Mouse (Mus musculus) neural tube, embryonic 14.5 days (tissue): ENCODE data around the gene Mrpl33. TPM values are rescaled to one million over a fixed set of nuclear protein-coding genes. Genes with fewer than 3 reads are reported as not detected.
"Not testable (repeated sequence)": the region's sequence is repeated elsewhere in the genome, so short reads cannot be mapped to it uniquely, and the experiment has no call there.

Source experiments
- ATAC-seq: fragments of 200-750 bp; cut with Nextera tagmentation; 2 replicates; pipeline ENCODE4 v1.8.0; 2017; ENCODE audit warnings: low read depth, mild to moderate bottlenecking, moderate TSS enrichment, moderate library complexity
- H3K27ac ChIP-seq: fragments of 300-500 bp; sonication (generic); 2 replicates; pipeline ENCODE4 v1.5.1; 2014; ENCODE audit warnings: low read depth, mild to moderate bottlenecking, control low read depth, low read length, moderate library complexity, mixed read lengths
- H3K27me3 ChIP-seq: fragments of 300-500 bp; sonication (generic); 2 replicates; pipeline ENCODE4 v1.6.1; 2014; ENCODE audit warnings: low read length; ENCODE audit not compliant: control insufficient read depth, insufficient read depth
- H3K36me3 ChIP-seq: fragments of 300-500 bp; sonication (generic); 2 replicates; pipeline ENCODE4 v1.6.1; 2014; ENCODE audit warnings: low read length, mixed read lengths; ENCODE audit not compliant: control insufficient read depth, insufficient read depth
- H3K4me1 ChIP-seq: fragments of 300-500 bp; sonication (generic); 2 replicates; pipeline ENCODE4 v1.6.1; 2014; ENCODE audit warnings: low read length; ENCODE audit not compliant: control insufficient read depth, insufficient read depth
- H3K4me2 ChIP-seq: fragments of 300-500 bp; sonication (generic); 2 replicates; pipeline ENCODE4 v1.6.1; 2014; ENCODE audit warnings: mild to moderate bottlenecking, low read depth, low read length, control low read depth
- H3K4me3 ChIP-seq: fragments of 300-500 bp; sonication (generic); 2 replicates; pipeline ENCODE4 v1.5.1; 2014; ENCODE audit warnings: low read depth, low read length, control low read depth, mixed read lengths
- H3K9ac ChIP-seq: fragments of 300-500 bp; sonication (generic); replicated peaks from 2 replicates; pipeline ENCODE4 v1.6.1; 2014; ENCODE audit warnings: low read depth, mild to moderate bottlenecking, control low read depth, low read length, mixed read lengths
- H3K9me3 ChIP-seq: fragments of 300-500 bp; sonication (generic); 2 replicates; pipeline ENCODE4 v1.6.1; 2016; ENCODE audit warnings: low read length; ENCODE audit not compliant: control insufficient read depth
- WGBS: fragments of 180-500 bp; shearing (Covaris S2); extraction: QIAGEN DNeasy Blood & Tissue Kit; methylation state at CpG from one replicate; pipeline ENCODE4 v1.1.7; 2014; 5-methylcytosine and 5-hydroxymethylcytosine counted together
- polyA plus RNA-seq: library from polyadenylated mRNA; unstranded; fragments of >200 nt; fragmentation: Nextera tagmentation; extraction: Ambion mirVana; gene quantifications from 2 replicates; pipeline ENCODE4 v1.2.1, GENCODE M21; 2014

Mrpl33 gene
- polyA plus RNA-seq, 1 experiment from 2014 or later = 200 TPM

DNA sequence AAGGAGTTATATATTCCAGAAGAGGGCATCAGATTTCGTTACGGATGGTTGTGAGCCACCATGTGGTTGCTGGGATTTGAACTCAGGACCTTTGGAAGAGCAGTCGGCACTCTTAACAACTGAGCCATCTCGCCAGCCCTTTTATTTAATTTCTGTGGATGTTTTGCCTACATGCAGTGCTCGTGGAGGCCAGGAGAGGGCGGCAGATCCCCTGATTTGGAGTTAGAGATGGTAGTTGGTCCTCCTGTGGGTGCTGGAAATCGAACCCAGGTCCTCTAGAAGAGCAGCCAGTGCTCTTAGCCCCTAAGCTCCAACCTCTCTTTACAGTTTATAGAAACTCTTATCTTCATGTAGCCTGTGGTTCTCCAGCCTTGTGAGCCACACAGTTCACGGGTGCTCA lies 8.1 kb upstream of the Mrpl33 start:
- H3K9ac ChIP-seq, H3K27me3 ChIP-seq, H3K4me1 ChIP-seq, H3K9me3 ChIP-seq, H3K36me3 ChIP-seq, H3K27ac ChIP-seq, H3K4me3 ChIP-seq, H3K4me2 ChIP-seq, ATAC-seq: not testable (repeated sequence)
- WGBS = 89% methylated on average over 8 of the region's 8 CpGs

DNA sequence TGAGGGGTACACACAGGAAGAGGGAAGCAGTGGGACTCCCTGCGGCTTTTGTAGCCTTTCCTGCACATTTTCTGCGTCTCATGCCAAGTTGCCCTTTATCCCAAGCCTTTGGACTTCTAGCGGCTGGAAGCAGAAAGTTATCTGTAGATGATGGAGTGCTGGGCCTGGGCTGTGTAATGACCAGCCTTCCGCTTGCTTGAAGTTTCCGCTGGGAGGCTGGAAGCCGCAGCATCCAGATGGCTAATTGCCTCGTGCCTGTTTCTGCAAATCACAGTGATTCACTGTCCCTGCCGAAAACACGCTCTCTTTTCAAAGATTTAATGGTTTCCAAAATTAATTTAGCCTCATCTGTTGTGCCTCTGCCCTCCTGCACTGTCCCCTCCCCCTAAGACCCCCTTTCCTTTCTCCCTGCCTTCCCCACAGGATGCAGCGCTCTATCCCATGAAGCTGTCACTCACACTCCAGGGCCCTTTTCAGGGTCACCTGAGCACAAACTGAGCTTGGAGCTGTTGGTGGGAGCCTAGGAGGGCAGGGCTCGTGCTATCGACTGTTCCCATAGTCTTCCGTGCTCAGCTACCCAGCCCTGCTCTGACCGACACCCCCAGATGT lies 6.9 kb upstream of the Mrpl33 start:
- Histone ChIP-seq H3K4me1 (no peaks in the 10 kb centered on the region), H3K4me3 (no peak overlapping the region)
- ATAC-seq = 0 out of 2 replicates have a peak, but pooled peaks have one; percentile 54

GRCm38 (mm10) chr5:31591122-31591521 lies 5.6 kb upstream of the Mrpl33 start:
- Histone ChIP-seq H3K4me1 (no peaks in the 10 kb centered on the region), H3K4me3 (no peak overlapping the region), H3K4me2 (no peak overlapping the region), H3K36me3 (no peaks in the 10 kb centered on the region), H3K27me3 (no peaks in the 10 kb centered on the region), H3K9me3 (no peaks in the 10 kb centered on the region), H3K27ac (no peak overlapping the region), H3K9ac (no peak overlapping the region)
- 94% methylated on average over 7 of the region's 7 CpGs for WGBS
- no peak for ATAC-seq

More for the DNA sequence above, 6.9 kb upstream of the Mrpl33 start:
- no peaks in the 10 kb centered on the region for H3K9me3 ChIP-seq
- H3K36me3 ChIP-seq = no peaks in the 10 kb centered on the region
- H3K27ac ChIP-seq = no peak overlapping the region
- no peak overlapping the region for H3K4me2 ChIP-seq
- H3K27me3 ChIP-seq = no peaks in the 10 kb centered on the region
- WGBS = 57% methylated on average over 14 of the region's 14 CpGs
- no peak overlapping the region for H3K9ac ChIP-seq

GRCm38 (mm10) chr5:31595868-31596267 lies 867 bp upstream of the Mrpl33 start:
- no peaks in the 10 kb centered on the region for H3K36me3 ChIP-seq
- no peak overlapping the region for H3K4me2 ChIP-seq
- H3K27ac ChIP-seq = no peak overlapping the region
- H3K9me3 ChIP-seq = no peaks in the 10 kb centered on the region
- H3K4me1 ChIP-seq = no peaks in the 10 kb centered on the region
- 60% methylated on average over 4 of the region's 4 CpGs for WGBS
- ATAC-seq = no peak
- no peak overlapping the region for H3K9ac ChIP-seq
- no peak overlapping the region for H3K4me3 ChIP-seq
- H3K27me3 ChIP-seq = no peaks in the 10 kb centered on the region

GRCm38 (mm10) chr5:31597430-31597944 lies 752 bp downstream of the Mrpl33 start:
- H3K27ac ChIP-seq = no peak overlapping the region
- no peak overlapping the region for H3K4me3 ChIP-seq
- no peaks in the 10 kb centered on the region for H3K9me3 ChIP-seq
- no peak overlapping the region for H3K4me2 ChIP-seq
- no peaks in the 10 kb centered on the region for H3K27me3 ChIP-seq
- H3K36me3 ChIP-seq = no peaks in the 10 kb centered on the region
- WGBS = 76% methylated on average over 6 of the region's 6 CpGs
- H3K4me1 ChIP-seq = no peaks in the 10 kb centered on the region
- H3K9ac ChIP-seq = no peak overlapping the region
- no peak for ATAC-seq

DNA sequence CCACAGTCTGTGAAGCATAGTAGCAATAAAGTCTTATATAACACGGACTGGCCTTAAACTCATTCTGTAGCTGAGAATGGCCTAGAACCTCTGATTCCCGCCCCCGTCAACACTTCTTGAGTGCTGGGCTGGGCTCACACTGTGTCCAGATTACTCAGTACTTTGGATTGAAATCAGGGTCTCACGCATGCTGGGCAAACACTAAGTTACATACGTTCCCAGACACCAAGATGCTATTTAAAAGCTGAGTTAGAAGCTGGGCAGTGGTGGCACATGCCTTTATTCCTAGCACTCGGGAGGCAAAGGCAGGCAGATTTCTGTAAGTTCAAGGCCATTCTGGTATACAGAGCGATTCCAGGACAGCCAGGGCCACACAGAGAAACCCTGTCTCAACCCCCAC lies 1.4 kb downstream of the Mrpl33 start:
- ATAC-seq = no peak
- Histone ChIP-seq H3K4me2 (no peak overlapping the region), H3K36me3 (no peaks in the 10 kb centered on the region), H3K27ac (no peak overlapping the region), H3K27me3 (no peaks in the 10 kb centered on the region), H3K4me3 (no peak overlapping the region), H3K9ac (no peak overlapping the region), H3K9me3 (no peaks in the 10 kb centered on the region), H3K4me1 (no peaks in the 10 kb centered on the region)
- WGBS = 81% methylated on average over 7 of the region's 7 CpGs

DNA sequence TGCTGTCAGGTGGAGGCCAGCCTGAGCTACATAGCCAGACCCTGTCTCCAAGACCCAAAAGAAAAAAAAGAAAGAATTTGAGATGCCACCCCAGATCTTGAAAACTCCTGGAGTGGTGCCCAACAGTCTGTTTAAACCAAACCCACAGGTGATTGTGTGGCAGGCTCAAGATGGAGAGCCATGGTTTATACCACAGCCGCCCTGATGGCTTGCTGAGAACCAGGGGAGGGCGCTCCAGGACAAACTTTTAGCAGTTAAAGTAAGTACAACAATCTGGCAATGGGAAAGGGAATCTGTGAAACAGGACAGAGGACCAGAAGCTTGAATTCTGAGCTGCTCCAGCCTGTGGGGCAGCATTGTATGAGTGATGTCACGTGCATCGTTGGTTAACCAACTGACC lies 1.8 kb downstream of the Mrpl33 start:
- WGBS = 74% methylated on average over 4 of the region's 4 CpGs
- Histone ChIP-seq H3K27ac (no peak overlapping the region), H3K4me3 (no peak overlapping the region), H3K4me1 (no peaks in the 10 kb centered on the region), H3K9ac (no peak overlapping the region), H3K27me3 (no peaks in the 10 kb centered on the region), H3K9me3 (no peaks in the 10 kb centered on the region), H3K36me3 (no peaks in the 10 kb centered on the region), H3K4me2 (no peak overlapping the region)
- no peak for ATAC-seq

DNA sequence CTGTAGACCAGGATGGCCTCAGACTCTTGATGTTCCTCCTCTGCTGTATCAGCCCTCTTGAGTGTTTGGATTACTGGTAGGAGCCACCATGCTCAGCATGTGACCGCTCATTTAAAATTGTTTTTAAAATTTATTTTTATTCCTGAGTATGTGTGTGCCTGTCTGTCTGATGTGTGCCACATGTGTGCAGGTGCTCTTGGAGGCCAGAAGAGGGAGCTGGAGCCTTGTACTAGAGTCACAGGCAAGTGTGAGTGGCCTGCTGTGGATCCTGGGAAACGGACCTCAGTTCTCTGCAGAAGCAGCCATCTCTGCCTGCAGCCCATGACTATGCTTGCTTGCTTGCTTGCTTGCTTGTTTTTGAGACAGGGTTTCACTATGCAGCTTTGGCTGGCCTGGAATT lies 2.4 kb downstream of the Mrpl33 start:
- ATAC-seq = no peak
- no peaks in the 10 kb centered on the region for H3K36me3 ChIP-seq
- 78% methylated on average over 2 of the region's 2 CpGs for WGBS
- no peaks in the 10 kb centered on the region for H3K9me3 ChIP-seq
- H3K4me2 ChIP-seq = no peak overlapping the region
- no peak overlapping the region for H3K27ac ChIP-seq
- no peaks in the 10 kb centered on the region for H3K4me1 ChIP-seq
- no peak overlapping the region for H3K4me3 ChIP-seq
- no peaks in the 10 kb centered on the region for H3K27me3 ChIP-seq
- no peak overlapping the region for H3K9ac ChIP-seq

DNA sequence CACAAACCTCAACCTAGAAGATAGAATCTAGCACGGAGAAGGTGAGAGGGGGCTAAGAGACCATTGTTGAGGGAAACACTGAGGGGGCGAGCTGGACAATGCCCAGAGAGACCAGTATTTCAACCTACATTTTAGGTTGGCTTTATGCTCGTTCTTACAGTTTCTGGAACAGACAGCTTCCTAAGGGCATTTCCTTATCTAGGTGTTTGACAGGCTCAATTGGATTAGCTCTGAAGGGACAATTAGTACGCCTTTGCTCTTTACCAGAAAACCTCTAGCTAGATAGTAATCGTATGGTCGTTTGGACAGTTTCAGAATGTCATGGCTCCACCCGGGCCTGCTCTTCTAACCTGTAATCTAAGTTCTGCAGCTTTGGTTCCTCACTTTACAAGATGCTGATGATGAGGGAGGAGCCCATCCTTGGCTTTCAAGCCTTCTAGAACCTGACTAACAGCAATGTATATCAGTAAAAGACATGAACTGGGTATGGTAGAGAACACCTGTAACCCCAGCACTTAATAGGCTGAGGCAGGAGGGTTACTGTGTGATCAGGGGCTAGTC lies 4.5 kb downstream of the Mrpl33 start:
- Histone ChIP-seq H3K27ac (no peak overlapping the region), H3K36me3 (no peaks in the 10 kb centered on the region), H3K9ac (no peak overlapping the region), H3K4me1 (no peaks in the 10 kb centered on the region), H3K9me3 (no peaks in the 10 kb centered on the region), H3K27me3 (no peaks in the 10 kb centered on the region), H3K4me3 (no peak overlapping the region), H3K4me2 (no peak overlapping the region)
- ATAC-seq = no peak
- WGBS = 89% methylated on average over 7 of the region's 7 CpGs
